Mouse (Mus musculus): ENCODE measurements around the gene Hykk.
A peak's percentile ranks its signal among the peaks of the same experiment; 100 is the strongest.
"Not testable (repeated sequence)": the region's sequence is repeated elsewhere in the genome, so short reads cannot be mapped to it uniquely, and the experiment has no call there.

The Hykk gene

GRCm38 (mm10) chr9:54917010-54917677 is at the start of gene Hykk:
TSS of gene Hykk (plus strand) at chr9:54917283.
- DNase-seq (ENCODE audit: low read depth): peak; percentile 93

GRCm38 (mm10) chr9:54878759-54879158 is 38.3 kb upstream of the Hykk start:
- no peak for DNase-seq (ENCODE audit: low read depth)

DNA sequence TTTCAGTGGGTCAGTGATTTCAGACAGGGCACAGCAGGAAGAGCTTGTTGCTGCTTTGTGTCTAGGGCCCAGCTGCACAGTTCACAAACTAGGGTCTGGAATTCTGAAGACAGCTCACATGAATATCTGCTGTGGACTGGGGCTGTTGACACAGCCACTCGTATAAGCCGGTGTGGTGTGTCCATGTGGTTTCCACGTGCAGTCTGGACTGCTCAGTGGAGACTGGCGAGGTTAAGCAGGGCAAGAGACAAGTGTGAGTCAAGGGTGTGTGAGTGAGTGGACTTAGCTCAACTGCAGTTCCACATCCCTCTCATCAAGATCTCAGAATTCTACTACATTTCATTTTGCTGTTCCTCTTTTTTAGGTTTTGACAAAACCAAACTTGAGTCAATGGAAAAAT is 25.0 kb upstream of the Hykk start:
- DNase-seq (ENCODE audit: low read depth): no peak

DNA sequence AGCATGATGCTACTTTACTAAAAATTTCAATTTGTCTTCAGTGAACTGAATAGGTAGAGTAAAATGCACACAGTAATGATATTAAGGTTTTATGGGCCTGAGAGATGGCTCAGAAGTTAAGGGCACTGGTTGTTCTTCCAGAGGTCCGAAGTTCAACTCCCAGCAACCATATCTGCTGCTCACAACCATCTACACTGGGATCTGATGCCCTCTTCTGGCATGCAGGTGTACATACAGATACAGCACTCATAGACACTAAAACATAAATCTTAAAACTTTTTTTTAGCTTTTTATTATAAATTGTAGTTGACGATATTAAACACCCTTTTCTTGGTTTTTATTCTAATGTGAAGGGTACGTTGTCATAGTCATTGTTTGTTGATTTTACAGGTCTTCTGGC is 20.0 kb upstream of the Hykk start:
- peak; percentile 34 for DNase-seq (ENCODE audit: low read depth)

DNA sequence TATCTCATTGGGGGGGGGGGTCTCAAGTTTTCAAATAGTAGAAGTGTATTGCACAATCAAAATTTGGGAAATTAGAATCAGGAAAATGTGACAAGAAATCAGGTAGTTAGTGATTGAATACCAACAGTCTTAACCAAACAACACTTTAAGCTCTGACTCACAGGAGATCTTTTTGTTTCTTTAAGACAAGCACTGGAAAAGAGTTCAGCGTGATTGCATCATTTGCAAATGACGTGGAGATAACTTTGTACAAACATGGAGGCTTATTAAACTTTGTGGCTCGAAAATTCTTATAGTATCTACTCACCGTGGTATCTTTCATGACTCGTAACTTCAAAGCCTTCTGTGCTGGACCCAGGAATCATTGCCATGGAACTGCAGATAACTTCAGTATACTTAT is 7.6 kb upstream of the Hykk start:
- DNase-seq (ENCODE audit: low read depth): peak; percentile 69

- no peak for DNase-seq (ENCODE audit: low read depth)
Measured at GRCm38 (mm10) chr9:54915576-54915975, 1.5 kb upstream of the Hykk start.

DNA sequence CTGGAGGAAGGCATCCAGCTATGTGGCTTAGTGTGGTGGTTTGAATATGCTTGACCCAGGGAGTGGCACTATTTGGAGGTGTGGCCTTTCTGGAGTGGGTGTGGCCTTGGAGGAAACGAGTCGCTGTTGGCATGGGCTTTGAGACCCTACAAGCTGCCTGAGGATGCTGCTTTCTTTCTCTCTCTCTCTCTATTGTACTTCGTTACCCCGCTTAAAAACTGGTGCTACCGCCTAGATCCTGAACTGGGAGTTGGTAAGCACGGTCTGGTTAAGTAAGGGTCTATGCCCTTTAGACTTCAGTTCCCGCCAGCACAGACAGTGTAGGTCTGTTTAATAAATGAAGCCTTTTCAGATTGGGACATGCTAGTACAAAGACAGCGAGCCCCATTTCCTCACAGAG is 682 bp upstream of the Hykk start:
- DNase-seq (ENCODE audit: low read depth): peak; percentile 4

DNA sequence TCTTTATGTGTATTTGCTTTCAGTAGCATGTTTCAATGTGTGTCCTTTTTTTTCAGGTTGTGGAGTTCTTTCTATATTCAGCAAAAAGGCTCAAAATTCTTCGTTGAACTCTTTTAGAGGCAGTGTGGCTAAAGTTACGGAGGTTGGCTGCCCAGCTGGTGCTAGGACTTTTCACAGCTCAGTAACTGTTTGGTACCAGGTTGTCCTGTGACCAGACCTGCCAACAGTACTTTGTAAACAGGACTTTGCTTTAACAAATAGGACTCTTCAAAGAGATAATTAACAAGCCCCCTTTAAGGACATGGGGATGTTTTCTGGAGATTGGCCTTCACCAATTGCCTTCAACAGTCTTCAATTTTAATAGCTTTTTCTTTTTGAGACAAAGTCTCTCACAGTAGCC is 1.1 kb downstream of the Hykk start:
- no peak for DNase-seq (ENCODE audit: low read depth)

- DNase-seq (ENCODE audit: low read depth): no peak
Measured at GRCm38 (mm10) chr9:54918781-54919180, 1.7 kb downstream of the Hykk start.

GRCm38 (mm10) chr9:54919946-54920345 is 2.9 kb downstream of the Hykk start:
- DNase-seq (ENCODE audit: low read depth): no peak

GRCm38 (mm10) chr9:54930741-54931140 is 13.7 kb downstream of the Hykk start:
- no peak for DNase-seq (ENCODE audit: low read depth)

GRCm38 (mm10) chr9:54931765-54932164 is 14.7 kb downstream of the Hykk start:
- DNase-seq (ENCODE audit: low read depth): no peak

DNA sequence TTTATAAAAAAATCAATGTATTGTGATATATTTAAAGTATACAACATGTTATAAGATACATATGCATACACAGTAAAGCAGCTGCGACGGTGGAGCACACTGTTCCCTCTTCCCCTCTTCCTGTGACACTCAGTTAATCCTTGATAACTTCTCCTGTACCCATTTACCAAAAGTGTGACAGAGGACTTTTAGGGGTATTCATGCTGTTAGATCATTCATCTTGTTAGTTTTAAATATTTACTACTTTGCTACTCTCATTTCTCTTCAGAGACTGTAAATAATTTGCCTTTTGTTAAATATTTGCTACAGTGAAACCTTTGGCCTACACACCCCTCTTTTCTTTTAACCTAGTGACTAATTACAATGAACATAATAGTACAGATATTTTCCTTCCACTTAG is 15.3 kb downstream of the Hykk start:
- no peak for DNase-seq (ENCODE audit: low read depth)

- no peak for DNase-seq (ENCODE audit: low read depth)
Measured at GRCm38 (mm10) chr9:54942071-54942470, 25.0 kb downstream of the Hykk start.

- no peak for DNase-seq (ENCODE audit: low read depth)
Measured at GRCm38 (mm10) chr9:54944467-54944866, 27.4 kb downstream of the Hykk start.

GRCm38 (mm10) chr9:54946256-54946655 is 29.2 kb downstream of the Hykk start:
- DNase-seq (ENCODE audit: low read depth): no peak

DNA sequence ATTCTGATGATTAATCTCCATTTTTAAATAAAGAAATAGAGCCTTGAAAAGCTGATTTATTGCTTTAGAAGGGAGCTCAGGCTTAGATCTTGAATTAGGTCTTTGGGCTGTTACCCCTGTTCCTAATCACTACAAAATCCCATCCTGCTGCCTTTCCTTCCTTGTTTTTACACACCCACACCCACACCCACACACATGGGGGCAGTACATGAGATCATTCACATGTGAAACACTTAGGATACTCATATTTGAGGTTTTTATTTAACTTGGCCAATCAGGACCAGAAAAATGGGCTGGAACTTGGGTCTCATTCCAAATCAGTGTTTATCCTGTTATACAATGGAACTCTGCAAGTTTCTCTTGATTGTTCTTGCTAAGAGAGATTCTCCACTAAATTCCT is 32.4 kb downstream of the Hykk start:
- peak; percentile 35 for DNase-seq (ENCODE audit: low read depth)

- DNase-seq (ENCODE audit: low read depth): not testable (repeated sequence)
Measured at GRCm38 (mm10) chr9:54950162-54950561, 33.1 kb downstream of the Hykk start.

DNA sequence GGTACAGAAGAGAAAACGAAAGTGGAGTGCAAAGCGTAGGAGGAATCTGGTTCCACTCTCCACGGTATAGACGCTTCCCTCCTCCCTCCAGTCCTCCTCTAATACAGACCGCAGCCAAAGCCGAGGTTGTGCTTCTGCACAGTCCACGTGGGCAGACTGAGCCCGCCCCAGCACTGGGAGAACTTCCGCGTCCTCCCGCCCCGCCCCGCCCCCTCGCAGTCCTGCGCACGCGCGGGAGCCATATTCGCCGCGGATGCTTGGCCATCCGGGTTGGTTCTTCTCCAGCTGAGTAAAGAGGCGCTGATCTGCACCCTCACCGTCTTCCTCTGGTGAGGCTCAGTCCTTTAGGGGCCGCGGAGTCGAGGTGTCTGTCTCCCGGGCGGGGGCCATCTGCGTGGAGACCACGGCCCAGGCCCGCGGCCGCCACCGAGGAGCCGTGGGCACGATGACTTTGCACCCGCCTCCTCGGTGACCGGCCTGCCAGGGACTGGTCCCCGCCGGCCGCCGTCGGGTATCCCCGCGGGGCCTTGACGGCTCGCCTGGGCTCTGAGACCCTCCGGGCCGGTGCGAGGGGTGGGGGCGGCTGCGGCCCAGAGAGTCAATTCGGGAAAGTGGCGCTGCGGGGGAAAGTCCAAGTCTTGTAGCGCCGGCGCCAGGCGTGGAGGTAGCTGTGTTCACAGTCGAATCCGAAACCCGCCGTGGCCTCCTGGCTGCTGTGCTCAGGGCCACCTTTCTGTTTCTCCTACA is 33.7 kb downstream of the Hykk start, which contains the start of the genes Psma4 and AY074887:
Psma4 (plus strand) TSS at position 216 of the 747 bp plus-strand sequence.
AY074887 (minus strand) TSS at position 424 of the 747 bp plus-strand sequence.
- DNase-seq (ENCODE audit: low read depth): peak; percentile 97

GRCm38 (mm10) chr9:54961059-54961458 is 44.0 kb downstream of the Hykk start:
- DNase-seq (ENCODE audit: low read depth): no peak

- no peak for DNase-seq (ENCODE audit: low read depth)
Measured at GRCm38 (mm10) chr9:54963669-54964068, 46.6 kb downstream of the Hykk start.

DNA sequence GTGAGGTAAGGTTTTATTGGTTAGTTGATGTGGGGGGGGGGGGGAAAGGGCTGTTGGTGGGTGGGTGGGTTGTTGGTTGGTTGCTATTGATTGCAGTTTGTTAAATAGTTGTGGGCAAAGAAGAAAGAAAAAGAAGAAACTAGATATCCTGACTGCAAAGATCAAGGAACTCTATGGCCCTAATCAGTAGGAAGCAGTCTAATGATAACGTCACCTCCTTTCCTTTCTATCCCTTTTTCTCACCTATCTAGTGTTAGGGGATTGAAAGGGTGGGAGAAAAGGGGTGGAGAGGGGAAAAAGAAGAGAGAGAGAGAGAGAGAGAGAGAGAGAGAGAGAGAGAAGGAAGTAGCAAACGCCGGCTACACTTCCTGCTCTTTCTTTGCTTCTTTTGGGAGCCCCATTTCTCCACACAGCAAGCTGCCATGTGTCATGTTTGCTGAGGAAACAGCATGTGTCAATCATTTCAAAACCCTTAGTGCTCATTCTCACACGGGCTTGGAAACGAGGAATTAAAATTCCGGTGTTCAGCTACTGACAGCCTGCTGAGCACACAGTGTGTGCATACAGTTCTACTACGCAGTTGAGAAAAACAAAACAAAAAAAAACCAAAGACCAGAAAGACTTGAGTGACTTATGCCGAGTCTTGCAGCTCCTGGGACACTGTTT is 53.0 kb downstream of the Hykk start:
- no peak for DNase-seq (ENCODE audit: low read depth)

DNA sequence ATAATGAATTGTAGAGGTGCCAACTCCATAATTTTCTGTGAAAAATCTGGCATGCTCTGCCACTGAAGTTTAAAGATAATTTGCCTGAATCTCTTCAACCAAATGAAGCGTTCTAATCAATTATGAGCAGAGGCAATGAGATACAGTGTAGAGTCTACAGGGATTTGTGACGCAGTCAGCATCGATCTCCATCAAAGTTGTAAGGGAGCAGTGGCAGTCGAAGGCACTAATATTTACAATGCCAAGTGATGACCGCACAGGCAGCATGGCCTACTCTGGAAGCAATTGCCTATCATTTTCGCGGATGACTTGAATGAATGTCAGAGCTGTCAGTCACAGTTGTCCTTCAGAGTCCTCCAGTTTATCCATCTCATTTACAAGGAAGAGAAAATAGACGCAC is 63.6 kb downstream of the Hykk start, which contains the start of gene Chrna5:
Chrna5 (plus strand) TSS at position 207 of the 400 bp plus-strand sequence.
- no peak for DNase-seq (ENCODE audit: low read depth)

Measured in NIH3T3 (cell line).